In the genomic region with DNA sequence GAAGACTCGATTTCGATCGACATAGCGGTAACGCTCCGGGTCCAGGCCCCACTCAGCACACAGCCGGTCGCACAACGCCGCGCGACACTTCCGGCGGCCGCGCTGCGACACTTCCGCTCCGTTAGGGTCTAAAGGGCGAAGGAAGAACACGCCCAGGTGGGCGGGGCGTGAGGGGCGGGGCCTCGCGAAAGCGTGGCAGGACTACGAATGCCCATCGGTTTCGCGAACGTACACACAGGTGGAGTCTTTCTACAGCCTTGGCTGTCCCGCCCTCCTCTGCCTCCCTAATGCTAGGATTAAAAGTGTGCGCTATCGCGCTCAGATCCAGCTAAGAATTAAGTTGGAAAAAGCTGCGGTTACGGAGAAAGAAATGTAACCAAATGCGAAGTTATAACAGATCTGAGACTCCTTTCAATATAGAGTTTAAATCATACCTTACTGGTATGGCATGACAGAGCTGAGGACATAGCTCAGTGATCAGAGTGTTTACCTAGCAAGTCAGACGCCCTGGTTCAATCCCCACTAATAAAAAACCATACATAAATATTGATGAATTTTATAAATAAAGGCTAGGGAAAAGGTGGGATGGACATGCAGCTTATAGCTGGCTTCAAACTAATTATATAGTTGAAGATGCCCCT, we compare ENCODE assay signal across 8 mouse cellular contexts. TPM values are rescaled to one million over a fixed set of nuclear protein-coding genes. Genes with fewer than 3 reads are reported as not detected.
DNase-seq lines count a peak whose midpoint lies in the region; ATAC-seq and TF ChIP-seq lines count a peak whose summit lies in the region.

A gene (minus strand): TSS at position 144 of the 641 bp plus-strand sequence.

- peak within 1 kb of the TSS; percentile 77 for H3K4me2 ChIP-seq in forebrain, postnatal 0 days (ENCODE audit: low read depth)
- H3K4me2 ChIP-seq in lung, embryonic 15.5 days, result peak within 1 kb of the TSS; percentile 71

- H3K4me1 ChIP-seq in G1E (ENCODE audit: insufficient read depth, low read depth, low read length), result peaks cover 21% of the 10 kb centered on the region
- H3K4me1 ChIP-seq in forebrain, postnatal 0 days (ENCODE audit: insufficient read depth), result no peaks in the 10 kb centered on the region
- H3K4me1 ChIP-seq in lung, embryonic 15.5 days, result peaks cover 4% of the 10 kb centered on the region; the same call in 1 of the 2 replicates

- peaks cover 29% of the 10 kb centered on the region for H3K36me3 ChIP-seq in G1E (replicated peaks)
- H3K36me3 ChIP-seq in forebrain, postnatal 0 days (ENCODE audit: insufficient read depth), result peaks cover 26% of the 10 kb centered on the region
- peaks cover 26% of the 10 kb centered on the region for H3K36me3 ChIP-seq in lung, embryonic 15.5 days

- WGBS in forebrain, postnatal 0 days, result 4% methylated on average over 40 of the region's 40 CpGs
- WGBS in lung, embryonic 15.5 days, result under 1% methylated on average over 40 of the region's 40 CpGs

- peaks cover 17% of the 10 kb centered on the region; the same call in 1 of the 2 replicates for H3K27me3 ChIP-seq in G1E (ENCODE audit: insufficient read depth, low read length)
- no peaks in the 10 kb centered on the region for H3K27me3 ChIP-seq in forebrain, postnatal 0 days (ENCODE audit: insufficient read depth, low read length)
- H3K27me3 ChIP-seq in lung, embryonic 15.5 days, result no peaks in the 10 kb centered on the region

- no peaks in the 10 kb centered on the region for H3K9me3 ChIP-seq in G1E (replicated peaks)
- no peaks in the 10 kb centered on the region for H3K9me3 ChIP-seq in forebrain, postnatal 0 days (ENCODE audit: low read length)
- no peaks in the 10 kb centered on the region for H3K9me3 ChIP-seq in lung, embryonic 15.5 days

- peak; percentile 87 for DNase-seq in G1E (ENCODE audit: low spot score)
- DNase-seq in cerebellum, adult 18-20 months, result peak; percentile 96 to 99
- peak; percentile 97 for DNase-seq in forebrain, postnatal 0 days
- peak; percentile 97 for DNase-seq in heart, postnatal 4 days
- DNase-seq in layer of hippocampus, adult 8-10 months (ENCODE audit: low spot score in 2 of 2), result peak; percentile 94 to 95
- DNase-seq in ovary, adult 18-20 months (ENCODE audit: low spot score), result peak; percentile 89
- DNase-seq in thymus, postnatal 0 days (ENCODE audit: low spot score), result peak; percentile 98

- TF ChIP-seq CTCF in G1E (IDR thresholded peaks at IDR 0.05; ENCODE audit: low read depth, low read length), result no peak
- TF ChIP-seq CTCF in forebrain, postnatal 0 days (IDR thresholded peaks at IDR 0.05; ENCODE audit: low read depth), result no peak

- H3K9ac ChIP-seq in forebrain, postnatal 0 days, result peak within 1 kb of the TSS; percentile 65
- peak within 1 kb of the TSS; percentile 92 for H3K9ac ChIP-seq in lung, embryonic 15.5 days

- peak within 1 kb of the TSS; percentile 99 for H3K4me3 ChIP-seq in G1E (ENCODE audit: low read depth, low read length)
- H3K4me3 ChIP-seq in forebrain, postnatal 0 days (ENCODE audit: low read depth, low read length), result peak within 1 kb of the TSS; percentile 72
- peak within 1 kb of the TSS; percentile 99 for H3K4me3 ChIP-seq in lung, embryonic 15.5 days

- peak within 1 kb of the TSS; percentile 66 for H3K27ac ChIP-seq in forebrain, postnatal 0 days (ENCODE audit: low read depth, low read length)
- peak within 1 kb of the TSS; percentile 27; the same call in 1 of the 2 replicates for H3K27ac ChIP-seq in lung, embryonic 15.5 days

- ATAC-seq in G1E (ENCODE audit: extremely low read depth, insufficient number of reproducible peaks, low FRiP score, poor library complexity, severe bottlenecking), result peak; percentile 93
- peak; percentile 100 for ATAC-seq in forebrain, postnatal 0 days
- ATAC-seq in lung, embryonic 15.5 days (ENCODE audit: borderline replicate concordance, extremely low read depth, low FRiP score, low TSS enrichment), result peak; percentile 98

RNA-seq across cellular contexts. Expression of the gene that starts here (rescaled TPM):
- 50.2 and 51.4 TPM in 2 replicates for total RNA-seq in G1E (2014; fragmentation: Nextera tagmentation)
- 141 and 149 TPM in 2 replicates for total RNA-seq in G1E (2017)
- 6.6 and 9.1 TPM in 2 replicates for polyA plus RNA-seq in G1E (2012)
- total RNA-seq in forebrain, postnatal 0 days (2014; rRNA removed), result 92.8 and 97.8 TPM in 2 replicates
- 118 and 119 TPM in 2 replicates for polyA plus RNA-seq in forebrain, postnatal 0 days (2015; fragmentation: Nextera tagmentation; extraction: Ambion mirVana)
- 10 to 100 TPM; 46.6 to 49.3 TPM for total RNA-seq in heart, postnatal 4 days (2021)
- 10 to 100 TPM; 49.7 to 57.4 (median 54.0) TPM for total RNA-seq in layer of hippocampus, adult 8-10 months (2022)
- polyA plus RNA-seq in lung, embryonic 15.5 days (2015; fragmentation: Nextera tagmentation; extraction: Ambion mirVana), result 155 and 161 TPM in 2 replicates
- polyA plus RNA-seq in thymus, postnatal 0 days (2015; fragmentation: Nextera tagmentation; extraction: Ambion mirVana), result 158 and 161 TPM in 2 replicates

Comparison
In these comparisons a context has a peak if more than half of its experiments do, and no peak if none do; other contexts are left out.
1. Peak in every context shown above with its lines: DNase-seq, ATAC-seq, H3K4me3 ChIP-seq and H3K27ac ChIP-seq.
2. RNA of the gene that starts here (polyA plus RNA-seq): 155 to 161 TPM in lung, embryonic 15.5 days, 158 to 161 TPM in thymus, postnatal 0 days and 118 to 119 TPM in forebrain, postnatal 0 days; 6.6 to 9.1 TPM in G1E; every median in the first group is over 10 times any median in the second.